In the genomic region with DNA sequence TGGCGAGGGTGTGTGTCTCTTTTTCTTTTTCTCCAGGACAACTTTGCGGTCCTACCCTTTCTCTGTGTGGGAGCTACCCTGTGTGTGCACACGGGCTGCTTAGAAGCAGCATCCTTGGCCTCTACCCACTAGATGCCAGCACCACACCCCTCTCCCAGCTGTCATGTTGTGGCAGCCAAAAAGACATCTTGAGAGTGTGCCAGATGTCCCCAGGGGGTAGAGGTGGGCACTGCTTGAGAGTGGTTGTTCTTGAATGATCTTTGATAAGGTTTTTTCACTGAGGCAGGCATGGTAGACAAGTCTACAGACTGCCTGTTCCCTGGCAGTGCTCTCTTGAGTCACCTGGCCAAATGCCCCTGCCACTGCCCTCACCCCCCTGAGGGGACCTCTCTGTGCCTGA, we compare ENCODE assay signal across 16 mouse cellular contexts. TPM values are rescaled to one million over a fixed set of nuclear protein-coding genes. Genes with fewer than 3 reads are reported as not detected.
"Had no signal": no experiment of that assay in that cellular context is flagged by ENCODE, and none has a peak within 500 bp of the region (broad histone marks: within the 10 kb centered on the region; RNA-seq: fewer than 3 reads in every experiment).

No protein-coding gene starts in this region.

- ATAC-seq: midbrain, embryonic 15.5 days had no signal

- H3K9me3 ChIP-seq: limb, embryonic 13.5 days; midbrain, embryonic 10.5 days; midbrain, embryonic 15.5 days; neural tube, embryonic 13.5 days had no signal

- DNase-seq: kidney, postnatal 36 days; layer of hippocampus, adult 9-11 months; layer of hippocampus, postnatal 36 days; lung, adult 18-20 months; retina, postnatal 1 day; right cerebral cortex, postnatal 4 days; spleen, adult 18-20 months; thymus, adult 18-20 months; thymus, postnatal 14 days had no signal

- H3K4me3 ChIP-seq: limb, embryonic 13.5 days; midbrain, embryonic 10.5 days; midbrain, embryonic 15.5 days; neural tube, embryonic 13.5 days had no signal

- H3K27ac ChIP-seq: kidney, postnatal 0 days; limb, embryonic 13.5 days; liver, embryonic 14.5 days; midbrain, embryonic 10.5 days; midbrain, embryonic 15.5 days; neural tube, embryonic 13.5 days had no signal

- H3K36me3 ChIP-seq: limb, embryonic 13.5 days; midbrain, embryonic 10.5 days; midbrain, embryonic 15.5 days; neural tube, embryonic 13.5 days had no signal

- H3K9ac ChIP-seq: limb, embryonic 13.5 days; liver, embryonic 14.5 days; midbrain, embryonic 15.5 days; neural tube, embryonic 13.5 days had no signal

- H3K4me2 ChIP-seq: limb, embryonic 13.5 days; midbrain, embryonic 15.5 days; neural tube, embryonic 13.5 days had no signal

RNA-seq across cellular contexts. Expression of gene Grid2ip, which starts 10.8 kb away (rescaled TPM):
- total RNA-seq: liver, adult 2 months had no signal
